13 mouse cellular contexts compared by ENCODE assay signal in genomic region chr11:102068969-102069368, GRCm38 (mm10). TPM values are rescaled to one million over a fixed set of nuclear protein-coding genes. Genes with fewer than 3 reads are reported as not detected.
DNase-seq lines count a peak whose midpoint lies in the region; ATAC-seq and TF ChIP-seq lines count a peak whose summit lies in the region.
"Had no signal": no experiment of that assay in that cellular context is flagged by ENCODE, and none has a peak within 500 bp of the region (broad histone marks: within the 10 kb centered on the region; RNA-seq: fewer than 3 reads in every experiment).

No protein-coding gene starts in this region.

- H3K27me3 ChIP-seq in forebrain, embryonic 15.5 days: no peaks in the 10 kb centered on the region
- H3K27me3 ChIP-seq in forebrain, embryonic 13.5 days: no peaks in the 10 kb centered on the region
- no peaks in the 10 kb centered on the region for H3K27me3 ChIP-seq in lung, embryonic 14.5 days (ENCODE audit: insufficient read depth, low read length)

- DNase-seq in lung, embryonic 14.5 days: peak; percentile 46
- no peak for DNase-seq in lung, adult 2 months
- DNase-seq in brain, adult 2 months (ENCODE audit: low read depth, low spot score): peak; percentile 59
- peak; percentile 35 for DNase-seq in retina, postnatal 1 day
- DNase-seq in heart, postnatal 4 days: no peak
- no peak for DNase-seq in adrenal gland, postnatal 10 days
- DNase-seq: kidney, postnatal 10 days; lung, postnatal 36 days had no signal

- no peaks in the 10 kb centered on the region for H3K36me3 ChIP-seq in forebrain, embryonic 15.5 days
- peaks cover 12% of the 10 kb centered on the region for H3K36me3 ChIP-seq in forebrain, embryonic 13.5 days (ENCODE audit: poor library complexity, severe bottlenecking)
- 0 out of 2 replicates have a peak, but pooled peaks cover 4% of the 10 kb centered on the region for H3K36me3 ChIP-seq in lung, embryonic 14.5 days (ENCODE audit: insufficient read depth)

- H3K4me1 ChIP-seq in forebrain, embryonic 15.5 days: peaks cover 17% of the 10 kb centered on the region
- peaks cover 17% of the 10 kb centered on the region; the same call in 1 of the 2 replicates for H3K4me1 ChIP-seq in forebrain, embryonic 13.5 days
- H3K4me1 ChIP-seq in lung, embryonic 14.5 days (ENCODE audit: insufficient read depth): 0 out of 2 replicates have a peak, but pooled peaks cover 3% of the 10 kb centered on the region
- no peaks in the 10 kb centered on the region for H3K4me1 ChIP-seq in lung, adult 2 months (ENCODE audit: control insufficient read depth, insufficient read depth, low read length)

- TF ChIP-seq POLR2A in lung, adult 2 months (IDR thresholded peaks at IDR 0.05; ENCODE audit: borderline replicate concordance, extremely low read depth, low read depth, low read length): no peak

- peak; percentile 55 for TF ChIP-seq CTCF in lung, embryonic 14.5 days (IDR thresholded peaks at IDR 0.05; ENCODE audit: low read depth)
- no peak for TF ChIP-seq CTCF in lung, adult 2 months (IDR thresholded peaks at IDR 0.05; ENCODE audit: insufficient read depth, low read length)

- H3K9me3 ChIP-seq in forebrain, embryonic 15.5 days: no peaks in the 10 kb centered on the region
- H3K9me3 ChIP-seq in forebrain, embryonic 13.5 days (replicated peaks): no peaks in the 10 kb centered on the region
- no peaks in the 10 kb centered on the region for H3K9me3 ChIP-seq in lung, embryonic 14.5 days (ENCODE audit: low read depth, low read length)

- 0 out of 2 replicates have a peak overlapping the region, but pooled peaks have one; percentile 24 for H3K27ac ChIP-seq in forebrain, embryonic 15.5 days (replicated peaks)
- H3K27ac ChIP-seq in forebrain, embryonic 13.5 days: no peak overlapping the region
- H3K27ac ChIP-seq in lung, embryonic 14.5 days (ENCODE audit: low read depth): no peak overlapping the region

- no peak overlapping the region for H3K4me2 ChIP-seq in forebrain, embryonic 15.5 days (replicated peaks)
- no peak overlapping the region for H3K4me2 ChIP-seq in forebrain, embryonic 13.5 days
- no peak overlapping the region for H3K4me2 ChIP-seq in lung, embryonic 14.5 days

- no peak for ATAC-seq in forebrain, embryonic 15.5 days (replicated peaks)
- no peak for ATAC-seq in forebrain, embryonic 13.5 days
- ATAC-seq in lung, embryonic 14.5 days (ENCODE audit: insufficient read depth): no peak

- no peak overlapping the region for H3K9ac ChIP-seq in forebrain, embryonic 15.5 days (replicated peaks)
- no peak overlapping the region for H3K9ac ChIP-seq in forebrain, embryonic 13.5 days
- no peak overlapping the region for H3K9ac ChIP-seq in lung, embryonic 14.5 days

- WGBS in forebrain, embryonic 15.5 days: 37% methylated on average over 2 of the region's 2 CpGs
- WGBS in forebrain, embryonic 13.5 days: 39% methylated on average over 2 of the region's 2 CpGs
- 43% methylated on average over 2 of the region's 2 CpGs for whole genome bisulfite sequencing in lung, embryonic 14.5 days
- WGBS in lung, adult 2 months: 45% methylated on average over 2 of the region's 2 CpGs

- no peak overlapping the region for H3K4me3 ChIP-seq in forebrain, embryonic 15.5 days
- H3K4me3 ChIP-seq in forebrain, embryonic 13.5 days: no peak overlapping the region
- H3K4me3 ChIP-seq in lung, embryonic 14.5 days (ENCODE audit: low read depth, low read length): no peak overlapping the region
- H3K4me3 ChIP-seq in lung, adult 2 months (replicated peaks; ENCODE audit: extremely low read depth, low read depth, low read length): no peak overlapping the region
- H3K4me3 ChIP-seq: myocyte had no signal

RNA-seq across cellular contexts. Expression of gene Mpp2, which starts 19.3 kb away (rescaled TPM):
- polyA plus RNA-seq in forebrain, embryonic 15.5 days (2015; fragmentation: Nextera tagmentation; extraction: Ambion mirVana): 19.3 and 22.7 TPM in 2 replicates
- 19.8 and 22.0 TPM in 2 replicates for polyA plus RNA-seq in forebrain, embryonic 13.5 days (2015; fragmentation: Nextera tagmentation; extraction: Ambion mirVana)
- polyA plus RNA-seq in lung, embryonic 14.5 days (2014; fragmentation: Nextera tagmentation; extraction: Ambion mirVana): 4.9 and 6.3 TPM in 2 replicates
- polyA plus RNA-seq in lung, adult 2 months (2012; rRNA removed): 12.8 and 14.4 TPM in 2 replicates
- total RNA-seq in heart, postnatal 4 days (2021): 1 to 10 TPM; 6.1 to 7.3 TPM
- total RNA-seq in adrenal gland, postnatal 10 days (2021): 10 to 100 TPM in 1 of 2 experiments, 1 to 10 TPM in 1; 8.7 to 10.3 TPM

RNA-seq across cellular contexts. Expression of gene Cd300lg, which starts 27.7 kb away (rescaled TPM):
- polyA plus RNA-seq in forebrain, embryonic 15.5 days (2015; fragmentation: Nextera tagmentation; extraction: Ambion mirVana): 0.11 and 0.34 TPM in 2 replicates
- 0.27 and 0.31 TPM in 2 replicates for polyA plus RNA-seq in forebrain, embryonic 13.5 days (2015; fragmentation: Nextera tagmentation; extraction: Ambion mirVana)
- polyA plus RNA-seq in lung, embryonic 14.5 days (2014; fragmentation: Nextera tagmentation; extraction: Ambion mirVana): 0.17 and 0.23 TPM in 2 replicates
- 7.8 and 12.0 TPM in 2 replicates for polyA plus RNA-seq in lung, adult 2 months (2012; rRNA removed)
- total RNA-seq in heart, postnatal 4 days (2021): 10 to 100 TPM; 32.3 to 36.2 TPM
- 10 to 100 TPM; 44.1 to 53.0 TPM for total RNA-seq in adrenal gland, postnatal 10 days (2021)
- total RNA-seq: left cerebral cortex, postnatal 25 days had no signal
- polyA plus RNA-seq: myocyte had no signal

RNA-seq across cellular contexts. Expression of gene Ppy, which starts 32.1 kb away (rescaled TPM):
- polyA plus RNA-seq in forebrain, embryonic 15.5 days (2015; fragmentation: Nextera tagmentation; extraction: Ambion mirVana): not detected in 2 replicates
- not detected in 2 replicates for polyA plus RNA-seq in forebrain, embryonic 13.5 days (2015; fragmentation: Nextera tagmentation; extraction: Ambion mirVana)
- polyA plus RNA-seq in lung, embryonic 14.5 days (2014; fragmentation: Nextera tagmentation; extraction: Ambion mirVana): not detected in 2 replicates
- polyA plus RNA-seq in lung, adult 2 months (2012; rRNA removed): 6.3 and 9.8 TPM in 2 replicates
- total RNA-seq in heart, postnatal 4 days (2021): not detected
- total RNA-seq in adrenal gland, postnatal 10 days (2021): not detected
- total RNA-seq: heart, postnatal 25 days; left cerebral cortex, postnatal 25 days had no signal
- polyA plus RNA-seq: myocyte had no signal

RNA-seq across cellular contexts. Expression of gene Pyy, which starts 38.7 kb away (rescaled TPM):
- polyA plus RNA-seq in forebrain, embryonic 15.5 days (2015; fragmentation: Nextera tagmentation; extraction: Ambion mirVana): not detected in 2 replicates
- polyA plus RNA-seq in forebrain, embryonic 13.5 days (2015; fragmentation: Nextera tagmentation; extraction: Ambion mirVana): not detected in 2 replicates
- polyA plus RNA-seq in lung, embryonic 14.5 days (2014; fragmentation: Nextera tagmentation; extraction: Ambion mirVana): not detected in 2 replicates
- polyA plus RNA-seq in lung, adult 2 months (2012; rRNA removed): 9.6 TPM in 1 of 2 replicates, not detected in the other
- not detected for total RNA-seq in heart, postnatal 4 days (2021)
- not detected for total RNA-seq in adrenal gland, postnatal 10 days (2021)
- total RNA-seq: heart, postnatal 25 days; left cerebral cortex, postnatal 25 days had no signal
- polyA plus RNA-seq: myocyte had no signal

RNA-seq across cellular contexts. Expression of gene Mpp3, which starts 40.7 kb away (rescaled TPM):
- 46.2 and 48.5 TPM in 2 replicates for polyA plus RNA-seq in forebrain, embryonic 15.5 days (2015; fragmentation: Nextera tagmentation; extraction: Ambion mirVana)
- polyA plus RNA-seq in forebrain, embryonic 13.5 days (2015; fragmentation: Nextera tagmentation; extraction: Ambion mirVana): 40.8 and 41.0 TPM in 2 replicates
- 4.0 and 4.9 TPM in 2 replicates for polyA plus RNA-seq in lung, embryonic 14.5 days (2014; fragmentation: Nextera tagmentation; extraction: Ambion mirVana)
- polyA plus RNA-seq in lung, adult 2 months (2012; rRNA removed): 2.4 and 4.0 TPM in 2 replicates
- total RNA-seq in heart, postnatal 4 days (2021): 1 to 10 TPM; 6.2 to 7.4 TPM
- 10 to 100 TPM; 11.8 to 16.0 TPM for total RNA-seq in adrenal gland, postnatal 10 days (2021)

Comparison
In these comparisons a context has a peak if more than half of its experiments do, and no peak if none do; other contexts are left out.
1. DNase-seq: peak in lung, embryonic 14.5 days (single experiment), brain, adult 2 months (single experiment) and retina, postnatal 1 day (single experiment); none in lung, adult 2 months (single experiment), heart, postnatal 4 days (single experiment) and adrenal gland, postnatal 10 days (single experiment).